Mouse (Mus musculus) kidney, adult 2 months (tissue): ENCODE measurements around the gene Thoc3. TPM values are rescaled to one million over a fixed set of nuclear protein-coding genes. Genes with fewer than 3 reads are reported as not detected.
A peak's percentile ranks its signal among the peaks of the same experiment; 100 is the strongest.

ENCODE experiments used
- DNase-seq: peaks from one replicate; pipeline ENCODE4 v3.0.0; 2021
- H3K27ac ChIP-seq: fragments of 200-500 bp; 2 replicates; pipeline ENCODE4 v1.5.1; 2012; ENCODE audit warnings: low read depth, low read length, control low read depth, inconsistent platforms; ENCODE audit not compliant: insufficient read depth
- H3K27me3 ChIP-seq: fragments of 200-500 bp; replicated peaks from 2 replicates; pipeline ENCODE4 v1.6.1; 2012; ENCODE audit warnings: mild to moderate bottlenecking, moderate library complexity, low read length, inconsistent platforms; ENCODE audit not compliant: control insufficient read depth, insufficient read depth
- H3K36me3 ChIP-seq: fragments of 200-500 bp; 2 replicates; pipeline ENCODE4 v1.6.1; 2012; ENCODE audit warnings: mild to moderate bottlenecking, moderate library complexity, low read length, inconsistent platforms; ENCODE audit not compliant: control insufficient read depth, insufficient read depth
- H3K4me1 ChIP-seq: fragments of 200-500 bp; 2 replicates; pipeline ENCODE4 v1.6.1; 2011; ENCODE audit warnings: low read length; ENCODE audit not compliant: control insufficient read depth, insufficient read depth
- H3K4me3 ChIP-seq: fragments of 200-500 bp; 2 replicates; pipeline ENCODE4 v1.5.1; 2011; ENCODE audit warnings: mild to moderate bottlenecking, low read depth, low read length, control low read depth; ENCODE audit not compliant: insufficient read depth
- CTCF ChIP-seq: fragments of 200-500 bp; conservative IDR thresholded peaks from 2 replicates; pipeline ENCODE4 v1.5.1; 2011; ENCODE audit warnings: low read depth, mild to moderate bottlenecking, control low read depth, low read length, moderate library complexity, mixed read lengths; ENCODE audit not compliant: insufficient read depth, insufficient read length
- POLR2A ChIP-seq: fragments of 200-500 bp; IDR thresholded peaks from one replicate; pipeline ENCODE4 v1.6.1; 2011; ENCODE audit warnings: low read depth, low read length, control low read depth
- WGBS: fragments of 180-500 bp; shearing (Covaris S2); methylation state at CpG from one replicate; pipeline ENCODE4 v1.1.7; 2018; 5-methylcytosine and 5-hydroxymethylcytosine counted together
- polyA plus RNA-seq: library from polyadenylated mRNA; depleted of rRNA; stranded (reverse); fragments of >200 nt; gene quantifications from 2 replicates; pipeline ENCODE4 v1.2.3, GENCODE M21; 2012; rRNA removed

The Thoc3 gene
- polyA plus RNA-seq = 20.3 and 28.2 TPM in 2 replicates

GRCm38 (mm10) chr13:54468098-54469011, at the start of gene Thoc3:
Gene Thoc3, minus strand, starts transcription at chr13:54468849.
- Histone ChIP-seq H3K4me1 (peaks cover 4% of the 10 kb centered on the region; the same call in 1 of the 2 replicates), H3K27ac (no peak within 1 kb of the TSS), H3K36me3 (peaks cover 7% of the 10 kb centered on the region; the same call in 1 of the 2 replicates), H3K4me3 (peak within 1 kb of the TSS; percentile 90), H3K27me3 (no peaks in the 10 kb centered on the region)
- no peak for TF ChIP-seq POLR2A
- no peak for TF ChIP-seq CTCF
- DNase-seq = peak; percentile 94
- 1% methylated on average over 67 of the region's 67 CpGs for whole genome bisulfite sequencing

GRCm38 (mm10) chr13:54505920-54506319, 37.3 kb upstream of the Thoc3 start:
- no peaks in the 10 kb centered on the region for H3K27me3 ChIP-seq
- peaks cover 6% of the 10 kb centered on the region; the same call in 1 of the 2 replicates for H3K4me1 ChIP-seq
- H3K4me3 ChIP-seq = no peak overlapping the region
- no peak for TF ChIP-seq POLR2A
- no peak for TF ChIP-seq CTCF
- H3K27ac ChIP-seq = no peak overlapping the region
- no peaks in the 10 kb centered on the region for H3K36me3 ChIP-seq
- no peak for DNase-seq
- 100% methylated on average over 1 of the region's 1 CpGs for WGBS

GRCm38 (mm10) chr13:54504611-54505260, 36.1 kb upstream of the Thoc3 start:
- WGBS = 58% methylated on average over 7 of the region's 7 CpGs
- peaks cover 6% of the 10 kb centered on the region; the same call in 1 of the 2 replicates for H3K4me1 ChIP-seq
- no peaks in the 10 kb centered on the region for H3K27me3 ChIP-seq
- no peak overlapping the region for H3K27ac ChIP-seq
- no peak for DNase-seq
- TF ChIP-seq POLR2A (no peak), CTCF (no peak)
- no peaks in the 10 kb centered on the region for H3K36me3 ChIP-seq
- H3K4me3 ChIP-seq = peak overlapping the region; percentile 93

- no peaks in the 10 kb centered on the region for H3K36me3 ChIP-seq
- H3K4me1 ChIP-seq = peaks cover 6% of the 10 kb centered on the region; the same call in 1 of the 2 replicates
- DNase-seq = peak; percentile 89
- H3K4me3 ChIP-seq = peak within 1 kb of the TSS; percentile 93
- no peaks in the 10 kb centered on the region for H3K27me3 ChIP-seq
- TF ChIP-seq POLR2A (peak; percentile 84), CTCF (no peak)
- WGBS = under 1% methylated on average over 102 of the region's 105 CpGs
- H3K27ac ChIP-seq = peak within 1 kb of the TSS; percentile 14; the same call in 1 of the 2 replicates
Measured at GRCm38 (mm10) chr13:54503604-54504521, 35.2 kb upstream of the Thoc3 start, which contains the start of gene Simc1. Gene Simc1, plus strand, starts transcription at chr13:54503779.

- H3K36me3 ChIP-seq = no peaks in the 10 kb centered on the region
- peak overlapping the region; percentile 64 for H3K4me3 ChIP-seq
- no peak for TF ChIP-seq POLR2A
- no peak for TF ChIP-seq CTCF
- H3K27me3 ChIP-seq = no peaks in the 10 kb centered on the region
- no peak overlapping the region for H3K27ac ChIP-seq
- WGBS = 2% methylated on average over 14 of the region's 14 CpGs
- H3K4me1 ChIP-seq = peaks cover 6% of the 10 kb centered on the region; the same call in 1 of the 2 replicates
- no peak for DNase-seq
Measured at GRCm38 (mm10) chr13:54503278-54503603, 34.6 kb upstream of the Thoc3 start.

GRCm38 (mm10) chr13:54501957-54502690, 33.5 kb upstream of the Thoc3 start:
- peak; percentile 19 for DNase-seq
- no peak overlapping the region for H3K4me3 ChIP-seq
- 44% methylated on average over 3 of the region's 3 CpGs for WGBS

More at GRCm38 (mm10) chr13:54501957-54502690, 33.5 kb upstream of the Thoc3 start:
- no peak for TF ChIP-seq POLR2A
- TF ChIP-seq CTCF = no peak
- Histone ChIP-seq H3K27me3 (no peaks in the 10 kb centered on the region), H3K27ac (no peak overlapping the region), H3K4me1 (peaks cover 6% of the 10 kb centered on the region; the same call in 1 of the 2 replicates), H3K36me3 (no peaks in the 10 kb centered on the region)
